Mouse (Mus musculus) spleen, adult 18-20 months (tissue): ENCODE results near the gene Ppp1r26.
"Not testable (repeated sequence)": the region's sequence is repeated elsewhere in the genome, so short reads cannot be mapped to it uniquely, and the experiment has no call there.

Experiments
- DNase-seq, 2 experiments: peaks; one replicate each; pipeline ENCODE4 v3.0.0; 2022; ENCODE audit warnings: mixed read lengths in 2 of 2

Gene Ppp1r26

GRCm38 (mm10) chr2:28447315-28447670 is 693 bp downstream of the Ppp1r26 start:
- DNase-seq, result no peak

GRCm38 (mm10) chr2:28451663-28452062 is 5.1 kb downstream of the Ppp1r26 start:
- DNase-seq, result no peak

- DNase-seq, result no peak
Observed at GRCm38 (mm10) chr2:28453539-28453938, 6.9 kb downstream of the Ppp1r26 start.

- no peak for DNase-seq
Observed at GRCm38 (mm10) chr2:28456616-28457015, 10.0 kb downstream of the Ppp1r26 start.

- peak; percentile 32 to 61 for DNase-seq
Observed at GRCm38 (mm10) chr2:28463919-28464318, 17.3 kb downstream of the Ppp1r26 start.

GRCm38 (mm10) chr2:28464919-28465318 is 18.3 kb downstream of the Ppp1r26 start:
- no peak for DNase-seq

GRCm38 (mm10) chr2:28465836-28466518 is 19.4 kb downstream of the Ppp1r26 start, which contains the start of gene 1700007K13Rik:
1700007K13Rik (minus strand) TSS chr2:28466332.
- DNase-seq, result peak in 1 of 2 experiments; percentile 41

- peak; percentile 63 to 84 for DNase-seq
Observed at GRCm38 (mm10) chr2:28467860-28468485, 21.4 kb downstream of the Ppp1r26 start, which contains the start of gene Mrps2. Mrps2 (plus strand) TSS chr2:28468066.

- no peak for DNase-seq
Observed at GRCm38 (mm10) chr2:28468486-28469225, 22.1 kb downstream of the Ppp1r26 start.

- DNase-seq, result no peak
Observed at GRCm38 (mm10) chr2:28469461-28469860, 22.9 kb downstream of the Ppp1r26 start.

- no peak for DNase-seq
Observed at GRCm38 (mm10) chr2:28470591-28470990, 24.0 kb downstream of the Ppp1r26 start.

- DNase-seq, result not testable (repeated sequence)
Observed at GRCm38 (mm10) chr2:28472011-28472410, 25.4 kb downstream of the Ppp1r26 start.

GRCm38 (mm10) chr2:28477993-28478392 is 31.4 kb downstream of the Ppp1r26 start:
- not testable (repeated sequence) for DNase-seq

- no peak for DNase-seq
Observed at GRCm38 (mm10) chr2:28479208-28480204, 32.9 kb downstream of the Ppp1r26 start.

- no peak for DNase-seq
Observed at GRCm38 (mm10) chr2:28483861-28484260, 37.3 kb downstream of the Ppp1r26 start.

- no peak for DNase-seq
Observed at GRCm38 (mm10) chr2:28494521-28494920, 47.9 kb downstream of the Ppp1r26 start.

- peak in 1 of 2 experiments; percentile 32 for DNase-seq
Observed at GRCm38 (mm10) chr2:28495207-28495756, 48.7 kb downstream of the Ppp1r26 start.

GRCm38 (mm10) chr2:28495801-28496595 is 49.4 kb downstream of the Ppp1r26 start:
- DNase-seq, result no peak

GRCm38 (mm10) chr2:28496671-28497070 is 50.1 kb downstream of the Ppp1r26 start, which contains the start of gene Gbgt1:
Gbgt1 (plus strand) TSS chr2:28496891.
- no peak for DNase-seq

GRCm38 (mm10) chr2:28497561-28497960 is 51.0 kb downstream of the Ppp1r26 start:
- DNase-seq, result no peak

GRCm38 (mm10) chr2:28498431-28498830 is 51.8 kb downstream of the Ppp1r26 start:
- no peak for DNase-seq
